Mouse (Mus musculus): ENCODE measurements around the gene St5.

GRCm38 (mm10) chr7:109480765-109481197 is 222.6 kb downstream of the St5 start:
- TF ChIP-seq CTCF (IDR thresholded peaks at IDR 0.05) (peak; percentile 37), EP300 (IDR thresholded peaks at IDR 0.05) (no peak)
